Mouse (Mus musculus) embryonic facial prominence, embryonic 12.5 days (tissue): ENCODE data around the gene Thra. TPM values are rescaled to one million over a fixed set of nuclear protein-coding genes. Genes with fewer than 3 reads are reported as not detected.
A peak's percentile ranks its signal among the peaks of the same experiment; 100 is the strongest.

ENCODE experiments used
- ATAC-seq: fragments of 200-750 bp; cut with Nextera tagmentation; 2 replicates; pipeline ENCODE4 v1.8.0; 2017; ENCODE audit not compliant: insufficient number of reproducible peaks, insufficient read depth, low FRiP score, low TSS enrichment
- H3K27ac ChIP-seq: fragments of 300-500 bp; sonication (generic); 2 replicates; pipeline ENCODE4 v1.5.1; 2016; ENCODE audit warnings: mild to moderate bottlenecking
- H3K27me3 ChIP-seq: fragments of 300-500 bp; sonication (generic); 2 replicates; pipeline ENCODE4 v1.6.1; 2016; ENCODE audit warnings: mild to moderate bottlenecking, moderate library complexity
- H3K36me3 ChIP-seq: fragments of 300-500 bp; sonication (generic); 2 replicates; pipeline ENCODE4 v1.6.1; 2016; ENCODE audit warnings: mild to moderate bottlenecking
- H3K4me1 ChIP-seq: fragments of 300-500 bp; sonication (generic); 2 replicates; pipeline ENCODE4 v1.6.1; 2016
- H3K4me2 ChIP-seq: fragments of 300-500 bp; sonication (generic); replicated peaks from 2 replicates; pipeline ENCODE4 v1.6.1; 2016; ENCODE audit warnings: mild to moderate bottlenecking, moderate library complexity
- H3K4me3 ChIP-seq: fragments of 300-500 bp; sonication (generic); 2 replicates; pipeline ENCODE4 v1.5.1; 2016; ENCODE audit warnings: mild to moderate bottlenecking
- H3K9ac ChIP-seq: fragments of 300-500 bp; sonication (generic); 2 replicates; pipeline ENCODE4 v1.6.1; 2016; ENCODE audit warnings: mild to moderate bottlenecking, moderate library complexity
- H3K9me3 ChIP-seq: fragments of 300-500 bp; sonication (generic); 2 replicates; pipeline ENCODE4 v1.6.1; 2016; ENCODE audit warnings: mild to moderate bottlenecking, moderate library complexity
- WGBS: fragments of 180-500 bp; shearing (Covaris S2); methylation state at CpG from one replicate; pipeline ENCODE4 v1.1.7; 2016; 5-methylcytosine and 5-hydroxymethylcytosine counted together
- polyA plus RNA-seq: library from polyadenylated mRNA; unstranded; fragments of >200 nt; fragmentation: Nextera tagmentation; extraction: Ambion mirVana; gene quantifications from 2 replicates; pipeline ENCODE4 v1.2.1, GENCODE M21; 2016

Thra gene
- polyA plus RNA-seq, 1 experiment from 2014 or later: 29.1 TPM

- no peak overlapping the region for H3K4me2 ChIP-seq
- no peaks in the 10 kb centered on the region for H3K9me3 ChIP-seq
- no peak for ATAC-seq
- peaks cover 26% of the 10 kb centered on the region for H3K36me3 ChIP-seq
- H3K27ac ChIP-seq: no peak overlapping the region
- no peak overlapping the region for H3K4me3 ChIP-seq
- 89% methylated on average over 25 of the region's 25 CpGs for WGBS
- H3K4me1 ChIP-seq: peaks cover 46% of the 10 kb centered on the region
- H3K9ac ChIP-seq: no peak overlapping the region
- no peaks in the 10 kb centered on the region for H3K27me3 ChIP-seq
These were observed 28.8 kb downstream of the Thra start for GRCm38 (mm10) chr11:98769007-98769954.

GRCm38 (mm10) chr11:98770096-98770975 is 29.9 kb downstream of the Thra start:
- Histone ChIP-seq H3K4me1 (peaks cover 54% of the 10 kb centered on the region), H3K9me3 (no peaks in the 10 kb centered on the region), H3K4me2 (no peak overlapping the region), H3K27ac (no peak overlapping the region), H3K27me3 (no peaks in the 10 kb centered on the region), H3K4me3 (no peak overlapping the region), H3K36me3 (peaks cover 21% of the 10 kb centered on the region; the same call in 1 of the 2 replicates), H3K9ac (no peak overlapping the region)
- 93% methylated on average over 26 of the region's 26 CpGs for WGBS
- no peak for ATAC-seq

- Histone ChIP-seq H3K4me3 (no peak overlapping the region), H3K9me3 (no peaks in the 10 kb centered on the region), H3K36me3 (peaks cover 21% of the 10 kb centered on the region; the same call in 1 of the 2 replicates), H3K9ac (no peak overlapping the region), H3K27ac (no peak overlapping the region), H3K4me2 (no peak overlapping the region), H3K4me1 (peaks cover 54% of the 10 kb centered on the region), H3K27me3 (no peaks in the 10 kb centered on the region)
- 94% methylated on average over 18 of the region's 18 CpGs for WGBS
- ATAC-seq: no peak
These were observed 30.7 kb downstream of the Thra start for GRCm38 (mm10) chr11:98771131-98771530.

- no peaks in the 10 kb centered on the region for H3K9me3 ChIP-seq
- no peak overlapping the region for H3K4me2 ChIP-seq
- H3K9ac ChIP-seq: no peak overlapping the region
- peaks cover 54% of the 10 kb centered on the region for H3K4me1 ChIP-seq
- 93% methylated on average over 11 of the region's 11 CpGs for WGBS
- H3K4me3 ChIP-seq: no peak overlapping the region
- H3K27ac ChIP-seq: no peak overlapping the region
- peaks cover 21% of the 10 kb centered on the region; the same call in 1 of the 2 replicates for H3K36me3 ChIP-seq
- no peaks in the 10 kb centered on the region for H3K27me3 ChIP-seq
- ATAC-seq: no peak
These were observed 31.5 kb downstream of the Thra start for GRCm38 (mm10) chr11:98771844-98772525.

GRCm38 (mm10) chr11:98772667-98773171 is 32.3 kb downstream of the Thra start:
- no peak for ATAC-seq
- Histone ChIP-seq H3K27me3 (no peaks in the 10 kb centered on the region), H3K4me2 (no peak overlapping the region), H3K4me3 (no peak overlapping the region), H3K9ac (no peak overlapping the region), H3K36me3 (peaks cover 21% of the 10 kb centered on the region; the same call in 1 of the 2 replicates), H3K9me3 (no peaks in the 10 kb centered on the region), H3K4me1 (peaks cover 53% of the 10 kb centered on the region), H3K27ac (no peak overlapping the region)
- 72% methylated on average over 8 of the region's 8 CpGs for WGBS

GRCm38 (mm10) chr11:98773635-98774295 is 33.3 kb downstream of the Thra start:
- 2% methylated on average over 35 of the region's 37 CpGs for WGBS
- peaks cover 45% of the 10 kb centered on the region for H3K4me1 ChIP-seq
- H3K36me3 ChIP-seq: peaks cover 14% of the 10 kb centered on the region; the same call in 1 of the 2 replicates
- no peaks in the 10 kb centered on the region for H3K9me3 ChIP-seq
- H3K9ac ChIP-seq: no peak overlapping the region
- ATAC-seq: peak; percentile 72
- H3K4me3 ChIP-seq: peak overlapping the region; percentile 31
- H3K4me2 ChIP-seq: peak overlapping the region; percentile 56
- no peaks in the 10 kb centered on the region for H3K27me3 ChIP-seq
- no peak overlapping the region for H3K27ac ChIP-seq

- Histone ChIP-seq H3K9ac (peak within 1 kb of the TSS; percentile 38; the same call in 1 of the 2 replicates), H3K36me3 (peaks cover 5% of the 10 kb centered on the region; the same call in 1 of the 2 replicates), H3K4me3 (peak within 1 kb of the TSS; percentile 31), H3K4me1 (peaks cover 45% of the 10 kb centered on the region), H3K27me3 (no peaks in the 10 kb centered on the region), H3K4me2 (peak within 1 kb of the TSS; percentile 56), H3K27ac (peak within 1 kb of the TSS; percentile 87), H3K9me3 (no peaks in the 10 kb centered on the region)
- WGBS: 1% methylated on average over 22 of the region's 22 CpGs
- ATAC-seq: no peak
These were observed 34.3 kb downstream of the Thra start, which contains the start of gene Nr1d1 for GRCm38 (mm10) chr11:98774582-98775347. TSS of gene Nr1d1 (minus strand) at chr11:98775333.

- no peaks in the 10 kb centered on the region for H3K27me3 ChIP-seq
- H3K9me3 ChIP-seq: no peaks in the 10 kb centered on the region
- H3K4me1 ChIP-seq: peaks cover 45% of the 10 kb centered on the region
- 9% methylated on average over 15 of the region's 15 CpGs for WGBS
- H3K4me3 ChIP-seq: peak overlapping the region; percentile 31
- peak overlapping the region; percentile 56 for H3K4me2 ChIP-seq
- no peaks in the 10 kb centered on the region for H3K36me3 ChIP-seq
- ATAC-seq: peak; percentile 69
- H3K9ac ChIP-seq: 0 out of 2 replicates have a peak overlapping the region, but pooled peaks have one; percentile 38
- peak overlapping the region; percentile 87 for H3K27ac ChIP-seq
These were observed 35.1 kb downstream of the Thra start for GRCm38 (mm10) chr11:98775348-98776051.

GRCm38 (mm10) chr11:98776052-98776764 is 35.8 kb downstream of the Thra start:
- Histone ChIP-seq H3K9me3 (no peaks in the 10 kb centered on the region), H3K36me3 (no peaks in the 10 kb centered on the region), H3K27me3 (no peaks in the 10 kb centered on the region), H3K4me2 (peak overlapping the region; percentile 56), H3K9ac (no peak overlapping the region), H3K4me3 (no peak overlapping the region), H3K4me1 (peaks cover 45% of the 10 kb centered on the region), H3K27ac (peak overlapping the region; percentile 87)
- no peak for ATAC-seq
- whole genome bisulfite sequencing: 61% methylated on average over 12 of the region's 12 CpGs
